Mouse (Mus musculus) testis, adult 2 months (tissue): ENCODE data around the gene Echdc3.

ENCODE experiments used
- CTCF ChIP-seq: fragments of 200-500 bp; IDR thresholded peaks from 2 replicates; pipeline ENCODE4 v1.5.1; 2012; ENCODE audit warnings: low read depth, mild to moderate bottlenecking, inconsistent platforms, low read length, moderate library complexity; ENCODE audit not compliant: control insufficient read depth, insufficient read depth, insufficient replicate concordance
- POLR2A ChIP-seq: fragments of 200-500 bp; IDR thresholded peaks from 2 replicates; pipeline ENCODE4 v1.6.1; 2012; ENCODE audit warnings: low read depth, mild to moderate bottlenecking, inconsistent platforms, low read length, moderate library complexity; ENCODE audit not compliant: control insufficient read depth

GRCm38 (mm10) chr2:6252491-6252890 is 39.7 kb upstream of the Echdc3 start:
- no peak for TF ChIP-seq CTCF
- TF ChIP-seq POLR2A: no peak
